Mouse (Mus musculus) E14TG2a.4 (cell line): ENCODE results near the gene Tmprss4.

ENCODE experiments used
- CTCF ChIP-seq: conservative IDR thresholded peaks from 2 replicates; pipeline ENCODE4 v1.5.1; 2014; ENCODE audit warnings: low read length
- POU5F1 ChIP-seq: IDR thresholded peaks from 2 replicates; pipeline ENCODE4 v1.6.1; 2014; ENCODE audit warnings: low read length, borderline replicate concordance

DNA sequence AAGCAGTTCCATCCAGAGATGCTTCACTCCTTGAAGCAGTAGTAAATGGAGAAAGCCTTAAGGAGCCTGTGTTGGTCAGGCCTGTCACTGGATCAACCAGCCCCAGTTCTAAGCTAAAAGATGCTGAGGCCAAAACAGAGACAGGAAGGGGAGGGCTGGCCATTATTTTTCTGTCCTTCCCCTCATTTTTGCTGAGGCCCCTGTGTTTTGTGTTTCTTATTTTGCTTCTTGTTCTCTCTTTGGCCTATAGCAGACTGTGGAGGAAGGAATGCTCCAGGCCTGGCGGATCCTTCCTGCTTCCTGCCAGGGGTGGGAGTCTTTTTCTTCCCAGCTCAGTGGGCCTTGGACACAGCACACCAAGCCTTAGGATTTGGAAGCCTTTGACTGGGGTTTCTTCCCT, 41.5 kb upstream of the Tmprss4 start:
- no peak for TF ChIP-seq CTCF
- no peak for TF ChIP-seq POU5F1
